Mouse (Mus musculus) limb, embryonic 10.5 days (tissue): ENCODE data around the gene Gstt4. TPM values are rescaled to one million over a fixed set of nuclear protein-coding genes. Genes with fewer than 3 reads are reported as not detected.
"Not testable (repeated sequence)": the region's sequence is repeated elsewhere in the genome, so short reads cannot be mapped to it uniquely, and the experiment has no call there.

Experiments
- DNase-seq: peaks from one replicate; pipeline ENCODE4 v3.0.0-alpha.2; 2017; ENCODE audit warnings: low spot score
- H3K27ac ChIP-seq: fragments of 300-500 bp; sonication (generic); 2 replicates; pipeline ENCODE4 v1.5.1; 2016; ENCODE audit warnings: mild to moderate bottlenecking
- H3K27me3 ChIP-seq: fragments of 300-500 bp; sonication (generic); 2 replicates; pipeline ENCODE4 v1.6.1; 2016; ENCODE audit warnings: low read depth, mild to moderate bottlenecking; ENCODE audit not compliant: poor library complexity, severe bottlenecking
- H3K36me3 ChIP-seq: fragments of 300-500 bp; sonication (generic); 2 replicates; pipeline ENCODE4 v1.6.1; 2016; ENCODE audit warnings: mild to moderate bottlenecking, moderate library complexity
- H3K4me1 ChIP-seq: fragments of 300-500 bp; sonication (generic); 2 replicates; pipeline ENCODE4 v1.6.1; 2016
- H3K4me3 ChIP-seq: fragments of 300-500 bp; sonication (generic); 2 replicates; pipeline ENCODE4 v1.5.1; 2016; ENCODE audit warnings: mild to moderate bottlenecking, moderate library complexity
- H3K9me3 ChIP-seq: fragments of 300-500 bp; sonication (generic); replicated peaks from 2 replicates; pipeline ENCODE4 v1.6.1; 2016; ENCODE audit warnings: mild to moderate bottlenecking
- WGBS: fragments of 180-500 bp; shearing (Covaris S2); methylation state at CpG from one replicate; pipeline ENCODE4 v1.1.7; 2016; 5-methylcytosine and 5-hydroxymethylcytosine counted together
- polyA plus RNA-seq: library from polyadenylated mRNA; unstranded; fragments of >200 nt; fragmentation: Nextera tagmentation; extraction: Ambion mirVana; gene quantifications from 2 replicates; pipeline ENCODE4 v1.2.1, GENCODE M21; 2016

Gene Gstt4
- polyA plus RNA-seq, 1 experiment from 2014 or later: not detected

DNA sequence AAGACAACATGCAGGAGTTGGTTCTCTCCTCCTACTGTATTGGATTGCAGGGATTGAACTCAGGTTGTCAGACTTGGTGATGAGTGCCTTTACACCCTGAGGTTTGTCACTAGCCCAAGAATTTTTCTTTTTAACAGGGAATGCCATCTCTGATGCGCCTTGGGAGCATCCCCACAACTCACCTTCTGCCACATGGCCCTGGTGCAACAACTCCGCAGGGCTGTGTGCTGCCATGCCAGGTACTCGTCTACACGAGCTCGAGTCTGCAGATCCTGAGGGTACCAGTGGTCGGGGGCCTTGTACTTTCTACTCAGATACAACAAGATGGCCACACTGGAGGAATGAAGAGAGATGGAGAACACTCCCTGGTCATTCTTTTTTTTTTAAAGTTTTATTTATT, 45.8 kb downstream of the Gstt4 start:
- no peaks in the 10 kb centered on the region for H3K9me3 ChIP-seq
- no peak overlapping the region for H3K4me3 ChIP-seq
- peaks cover 35% of the 10 kb centered on the region for H3K4me1 ChIP-seq
- 89% methylated on average over 6 of the region's 6 CpGs for WGBS
- no peaks in the 10 kb centered on the region for H3K36me3 ChIP-seq
- DNase-seq: no peak
- peaks cover 27% of the 10 kb centered on the region for H3K27me3 ChIP-seq
- no peak overlapping the region for H3K27ac ChIP-seq

DNA sequence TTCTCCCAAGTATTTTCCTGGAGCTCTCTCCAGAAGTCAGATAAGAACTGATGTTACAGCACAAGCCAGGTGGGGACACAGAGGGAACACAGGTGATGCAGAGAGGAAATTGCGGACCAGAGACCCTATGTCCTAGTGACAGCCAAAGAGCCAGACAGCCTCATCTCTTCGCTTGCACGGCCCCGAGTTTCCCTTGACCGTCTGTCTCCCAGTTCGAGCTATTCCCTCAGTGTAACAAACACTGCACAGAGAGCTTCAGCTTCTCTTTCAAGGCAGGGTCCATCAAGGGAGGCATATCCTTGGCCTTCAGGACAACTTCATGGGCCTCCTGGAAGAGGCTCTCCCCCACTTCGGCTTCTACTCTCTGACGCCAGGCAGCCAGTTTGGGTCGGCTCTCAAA, 47.8 kb downstream of the Gstt4 start:
- 93% methylated on average over 9 of the region's 9 CpGs for WGBS
- Histone ChIP-seq H3K4me3 (no peak overlapping the region), H3K9me3 (no peaks in the 10 kb centered on the region), H3K27me3 (peaks cover 11% of the 10 kb centered on the region), H3K27ac (no peak overlapping the region), H3K4me1 (peaks cover 18% of the 10 kb centered on the region), H3K36me3 (no peaks in the 10 kb centered on the region)
- DNase-seq: no peak

DNA sequence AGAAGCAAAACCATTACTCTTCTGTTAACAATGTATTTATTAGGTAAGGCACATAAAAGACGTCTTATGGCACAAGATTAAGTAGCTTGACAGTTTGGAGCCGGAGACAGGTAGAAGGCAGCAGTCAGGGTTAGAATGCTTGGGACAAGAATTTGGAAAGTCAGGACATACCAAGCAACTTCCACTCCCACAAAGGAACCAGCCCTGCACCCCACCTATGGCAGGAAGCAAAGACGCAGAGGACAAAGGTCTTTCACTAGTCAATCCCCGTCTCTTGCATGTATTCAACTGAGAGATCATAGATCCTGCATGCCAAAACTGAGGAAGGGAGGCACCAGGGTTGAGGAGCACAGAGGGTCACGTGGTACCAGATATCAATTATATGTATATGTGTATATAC, 48.2 kb downstream of the Gstt4 start:
- peaks cover 14% of the 10 kb centered on the region for H3K4me1 ChIP-seq
- no peaks in the 10 kb centered on the region for H3K9me3 ChIP-seq
- DNase-seq: no peak
- no peak overlapping the region for H3K27ac ChIP-seq
- H3K36me3 ChIP-seq: no peaks in the 10 kb centered on the region
- H3K27me3 ChIP-seq: peaks cover 7% of the 10 kb centered on the region
- no peak overlapping the region for H3K4me3 ChIP-seq
- WGBS: 93% methylated on average over 5 of the region's 5 CpGs

DNA sequence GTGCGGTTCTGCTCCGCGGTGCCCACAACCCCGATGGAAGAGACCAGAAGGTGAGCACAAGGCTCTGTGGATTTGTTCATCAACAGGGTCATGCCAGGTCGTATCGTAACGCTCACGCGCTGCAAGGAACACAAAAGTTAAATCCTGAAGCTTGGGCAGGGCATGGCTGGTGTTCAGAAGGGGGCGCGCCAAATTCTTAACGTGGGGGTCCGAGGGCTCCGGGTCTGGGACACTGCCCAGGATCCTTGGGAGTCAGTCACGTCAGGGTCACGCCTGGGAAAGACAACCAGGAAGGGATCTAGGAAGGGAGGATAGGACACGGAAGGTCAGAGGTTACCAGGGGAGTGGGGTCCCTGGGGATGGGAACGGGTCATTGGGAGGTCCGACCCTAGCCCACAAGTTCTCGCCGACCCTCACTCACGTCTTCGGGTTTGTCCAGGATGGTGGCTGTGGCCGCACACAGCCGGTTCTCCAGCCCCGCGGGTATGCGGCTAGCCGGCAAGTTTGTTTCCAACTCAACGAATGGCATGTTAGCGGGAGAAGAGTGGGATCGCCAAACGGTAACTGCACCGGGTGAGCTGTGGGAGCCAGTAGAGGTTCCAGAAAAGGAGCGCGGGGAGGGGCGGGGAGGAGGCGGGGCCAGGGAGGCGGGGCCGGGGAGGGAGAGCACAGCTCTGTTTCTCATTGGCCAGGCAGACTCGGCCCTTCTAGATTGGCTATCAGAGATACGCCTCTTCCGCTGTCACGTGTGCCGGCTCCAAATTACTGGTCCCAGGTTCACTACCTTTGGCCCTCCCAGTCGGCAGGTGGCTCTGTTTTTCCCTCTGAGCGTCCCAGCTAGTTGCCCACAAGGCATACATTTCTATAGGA, 49.3 kb downstream of the Gstt4 start, which contains the start of gene Ddt:
Ddt (minus strand) TSS at position 620 of the 870 bp plus-strand sequence.
- WGBS: under 1% methylated on average over 47 of the region's 47 CpGs
- DNase-seq: peak; percentile 96
- H3K36me3 ChIP-seq: no peaks in the 10 kb centered on the region
- H3K9me3 ChIP-seq: no peaks in the 10 kb centered on the region
- peaks cover 14% of the 10 kb centered on the region for H3K4me1 ChIP-seq
- H3K27ac ChIP-seq: peak within 1 kb of the TSS; percentile 81
- H3K27me3 ChIP-seq: no peaks in the 10 kb centered on the region
- H3K4me3 ChIP-seq: peak within 1 kb of the TSS; percentile 75

DNA sequence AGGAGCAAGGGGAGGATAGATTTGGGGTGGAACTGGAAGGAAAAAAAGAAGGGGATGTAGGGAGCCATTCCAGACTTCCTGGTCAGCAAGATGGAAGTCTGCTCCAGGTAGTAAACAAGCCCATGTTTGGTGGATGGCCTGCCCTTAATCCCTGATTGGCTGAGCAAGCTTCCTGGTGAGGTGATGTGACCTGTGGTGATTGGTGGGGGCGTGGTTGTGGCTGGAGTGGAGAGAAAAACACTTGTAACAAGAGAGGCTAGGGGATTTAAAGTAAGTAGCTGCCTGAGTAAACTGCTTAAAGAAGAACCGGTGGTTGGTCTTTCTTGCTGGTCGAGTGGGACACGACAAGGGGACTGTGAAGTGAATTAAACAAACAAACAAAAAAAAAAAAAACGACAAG, 54.6 kb downstream of the Gstt4 start:
- H3K4me1 ChIP-seq: peaks cover 18% of the 10 kb centered on the region
- not testable (repeated sequence) for H3K27ac ChIP-seq, H3K4me3 ChIP-seq, H3K36me3 ChIP-seq, H3K9me3 ChIP-seq, DNase-seq, H3K27me3 ChIP-seq
- 47% methylated on average over 5 of the region's 5 CpGs for WGBS

DNA sequence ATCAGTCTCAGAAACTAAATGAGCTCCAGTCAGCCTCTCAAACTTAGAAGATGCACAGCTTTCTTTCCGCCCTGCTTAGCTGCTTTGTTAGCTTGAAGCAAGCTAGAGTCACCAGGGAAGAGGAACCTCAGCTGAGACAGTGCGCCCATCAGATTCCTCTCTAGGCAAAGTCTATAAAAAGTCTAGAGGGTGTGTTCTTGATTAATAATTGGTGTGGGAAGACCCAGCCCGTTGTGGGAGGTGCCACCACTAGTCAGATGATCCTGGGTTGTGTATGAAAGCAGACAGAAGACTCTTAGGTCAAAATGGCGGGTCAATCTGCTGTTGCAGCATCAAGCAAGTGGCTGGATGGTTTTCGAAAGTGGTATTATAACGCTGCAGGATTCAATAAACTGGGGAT, 55.5 kb downstream of the Gstt4 start:
- Histone ChIP-seq H3K4me3 (no peak overlapping the region), H3K27me3 (no peaks in the 10 kb centered on the region), H3K36me3 (peaks cover under 1% of the 10 kb centered on the region; the same call in 1 of the 2 replicates), H3K9me3 (no peaks in the 10 kb centered on the region), H3K4me1 (peaks cover 14% of the 10 kb centered on the region), H3K27ac (no peak overlapping the region)
- WGBS: 91% methylated on average over 6 of the region's 6 CpGs
- no peak for DNase-seq

Other genes with a start within 250 kb of the Gstt4 start
- 0.33 and 0.69 TPM in 2 replicates for gene Ggt5, start 233.2 kb downstream of the Gstt4 start, polyA plus RNA-seq
- 0.83 and 0.96 TPM in 2 replicates for gene Susd2, start 178.5 kb downstream of the Gstt4 start, polyA plus RNA-seq
- 31.2 and 31.9 TPM in 2 replicates for gene Cabin1, start 58.2 kb downstream of the Gstt4 start, polyA plus RNA-seq
- 91.4 and 92.5 TPM in 2 replicates for gene Ddt, start 49.1 kb downstream of the Gstt4 start, polyA plus RNA-seq
- gene Gm20441, start 41.6 kb downstream of the Gstt4 start, polyA plus RNA-seq: not detected in 2 replicates
- 2.7 and 4.2 TPM in 2 replicates for gene Gstt3, start 41.1 kb downstream of the Gstt4 start, polyA plus RNA-seq
- 1.7 and 3.8 TPM in 2 replicates for gene Gstt1, start 24.0 kb downstream of the Gstt4 start, polyA plus RNA-seq
- gene Gstt2, start 14.9 kb upstream of the Gstt4 start, polyA plus RNA-seq: 4.9 and 6.5 TPM in 2 replicates
- 3,225 and 4,131 TPM in 2 replicates for gene Mif, start 37.7 kb upstream of the Gstt4 start, polyA plus RNA-seq
- 3.1 and 3.8 TPM in 2 replicates for gene Derl3, start 70.9 kb upstream of the Gstt4 start, polyA plus RNA-seq
- 285 and 294 TPM in 2 replicates for gene Smarcb1, start 99.1 kb upstream of the Gstt4 start, polyA plus RNA-seq
- 4.9 and 5.8 TPM in 2 replicates for gene Chchd10, start 110.6 kb upstream of the Gstt4 start, polyA plus RNA-seq
- 39.6 and 68.1 TPM in 2 replicates for gene Mmp11, start 114.0 kb upstream of the Gstt4 start, polyA plus RNA-seq
- gene Gm867, start 118.1 kb upstream of the Gstt4 start, polyA plus RNA-seq: 0.20 and 0.49 TPM in 2 replicates
- 0.34 and 0.65 TPM in 2 replicates for gene Vpreb3, start 120.5 kb upstream of the Gstt4 start, polyA plus RNA-seq
- gene Gm5134, start 132.0 kb upstream of the Gstt4 start, polyA plus RNA-seq: 0.06 TPM in 1 of 2 replicates, not detected in the other
- 42.7 and 43.7 TPM in 2 replicates for gene Zfp280b, start 210.1 kb upstream of the Gstt4 start, polyA plus RNA-seq